Mouse (Mus musculus) kidney, embryonic 14.5 days (tissue): Measurements from ENCODE around the gene Wdr81. TPM values are rescaled to one million over a fixed set of nuclear protein-coding genes. Genes with fewer than 3 reads are reported as not detected.

Source experiments
- ATAC-seq: fragments of 200-750 bp; cut with Nextera tagmentation; 2 replicates; pipeline ENCODE4 v1.8.0; 2017; ENCODE audit warnings: moderate number of reproducible peaks, mild to moderate bottlenecking, moderate TSS enrichment, moderate library complexity; ENCODE audit not compliant: low FRiP score, low TSS enrichment
- H3K27ac ChIP-seq: fragments of 300-500 bp; sonication (generic); 2 replicates; pipeline ENCODE4 v1.5.1; 2014; ENCODE audit warnings: low read depth, mild to moderate bottlenecking, low read length, moderate library complexity, mixed read lengths
- H3K27me3 ChIP-seq: fragments of 300-500 bp; sonication (generic); 2 replicates; pipeline ENCODE4 v1.6.1; 2014; ENCODE audit warnings: mild to moderate bottlenecking, low read length; ENCODE audit not compliant: control insufficient read depth, insufficient read depth
- H3K36me3 ChIP-seq: fragments of 300-500 bp; sonication (generic); 2 replicates; pipeline ENCODE4 v1.6.1; 2014; ENCODE audit warnings: low read length, mixed read lengths; ENCODE audit not compliant: control insufficient read depth, insufficient read depth
- H3K4me1 ChIP-seq: fragments of 300-500 bp; sonication (generic); 2 replicates; pipeline ENCODE4 v1.6.1; 2014; ENCODE audit warnings: low read length, mixed read lengths; ENCODE audit not compliant: control insufficient read depth, insufficient read depth
- H3K4me2 ChIP-seq: fragments of 300-500 bp; sonication (generic); replicated peaks from 2 replicates; pipeline ENCODE4 v1.6.1; 2014; ENCODE audit warnings: low read depth, mild to moderate bottlenecking, low read length
- H3K4me3 ChIP-seq: fragments of 300-500 bp; sonication (generic); 2 replicates; pipeline ENCODE4 v1.5.1; 2014; ENCODE audit warnings: mild to moderate bottlenecking, low read length
- H3K9ac ChIP-seq: fragments of 300-500 bp; sonication (generic); 2 replicates; pipeline ENCODE4 v1.6.1; 2014; ENCODE audit warnings: low read depth, mild to moderate bottlenecking, low read length, moderate library complexity
- H3K9me3 ChIP-seq: fragments of 300-500 bp; sonication (generic); 2 replicates; pipeline ENCODE4 v1.6.1; 2016; ENCODE audit warnings: low read length; ENCODE audit not compliant: control insufficient read depth
- WGBS: fragments of 180-500 bp; shearing (Covaris S2); extraction: QIAGEN DNeasy Blood & Tissue Kit; methylation state at CpG from one replicate; pipeline ENCODE4 v1.1.7; 2014; 5-methylcytosine and 5-hydroxymethylcytosine counted together
- polyA plus RNA-seq: library from polyadenylated mRNA; unstranded; fragments of >200 nt; fragmentation: Nextera tagmentation; extraction: Ambion mirVana; gene quantifications from 2 replicates; pipeline ENCODE4 v1.2.1, GENCODE M21; 2014

The Wdr81 gene
- polyA plus RNA-seq, 1 experiment from 2014 or later: 4.8 TPM

GRCm38 (mm10) chr11:75462865-75463336, 8.4 kb upstream of the Wdr81 start:
- Histone ChIP-seq H3K4me3 (peak overlapping the region; percentile 69), H3K9ac (peak overlapping the region; percentile 61; the same call in 1 of the 2 replicates), H3K4me2 (peak overlapping the region; percentile 97), H3K36me3 (peaks cover 10% of the 10 kb centered on the region; the same call in 1 of the 2 replicates), H3K4me1 (peaks cover 27% of the 10 kb centered on the region), H3K27ac (peak overlapping the region; percentile 67), H3K27me3 (no peaks in the 10 kb centered on the region), H3K9me3 (peaks cover 3% of the 10 kb centered on the region; the same call in 1 of the 2 replicates)
- peak; percentile 37; the same call in 1 of the 2 replicates for ATAC-seq
- WGBS: 3% methylated on average over 9 of the region's 9 CpGs

- Histone ChIP-seq H3K9me3 (peaks cover 3% of the 10 kb centered on the region; the same call in 1 of the 2 replicates), H3K4me3 (peak overlapping the region; percentile 69), H3K9ac (peak overlapping the region; percentile 61), H3K36me3 (peaks cover 10% of the 10 kb centered on the region; the same call in 1 of the 2 replicates), H3K27ac (peak overlapping the region; percentile 67), H3K4me1 (peaks cover 24% of the 10 kb centered on the region), H3K27me3 (no peaks in the 10 kb centered on the region), H3K4me2 (peak overlapping the region; percentile 97)
- ATAC-seq: peak; percentile 8; the same call in 1 of the 2 replicates
- WGBS: 4% methylated on average over 14 of the region's 16 CpGs
Observed at GRCm38 (mm10) chr11:75462253-75462783, 7.8 kb upstream of the Wdr81 start.

- Histone ChIP-seq H3K9me3 (peaks cover 3% of the 10 kb centered on the region; the same call in 1 of the 2 replicates), H3K36me3 (peaks cover 10% of the 10 kb centered on the region; the same call in 1 of the 2 replicates), H3K4me3 (peak overlapping the region; percentile 69), H3K27me3 (no peaks in the 10 kb centered on the region), H3K4me1 (peaks cover 22% of the 10 kb centered on the region), H3K27ac (peak overlapping the region; percentile 67), H3K4me2 (peak overlapping the region; percentile 97), H3K9ac (peak overlapping the region; percentile 61)
- under 1% methylated on average over 29 of the region's 30 CpGs for WGBS
- ATAC-seq: peak; percentile 18
Observed at GRCm38 (mm10) chr11:75461743-75462252, 7.3 kb upstream of the Wdr81 start.

- Histone ChIP-seq H3K27me3 (no peaks in the 10 kb centered on the region), H3K9me3 (no peaks in the 10 kb centered on the region), H3K4me1 (peaks cover 22% of the 10 kb centered on the region), H3K36me3 (peaks cover 10% of the 10 kb centered on the region; the same call in 1 of the 2 replicates), H3K4me2 (peak within 1 kb of the TSS; percentile 97), H3K27ac (peak within 1 kb of the TSS; percentile 98), H3K9ac (peak within 1 kb of the TSS; percentile 65), H3K4me3 (peak within 1 kb of the TSS; percentile 69)
- WGBS: under 1% methylated on average over 46 of the region's 46 CpGs
- ATAC-seq: peak; percentile 93
Observed at GRCm38 (mm10) chr11:75460844-75461742, 6.6 kb upstream of the Wdr81 start, which contains the start of gene Tlcd2. Tlcd2 (plus strand) TSS chr11:75461715.

- ATAC-seq: peak; percentile 48
- Histone ChIP-seq H3K27me3 (no peaks in the 10 kb centered on the region), H3K36me3 (peaks cover 3% of the 10 kb centered on the region; the same call in 1 of the 2 replicates), H3K27ac (peak overlapping the region; percentile 98), H3K4me3 (peak overlapping the region; percentile 69), H3K9me3 (no peaks in the 10 kb centered on the region), H3K4me1 (peaks cover 22% of the 10 kb centered on the region), H3K9ac (peak overlapping the region; percentile 65), H3K4me2 (peak overlapping the region; percentile 89)
- WGBS: 2% methylated on average over 19 of the region's 19 CpGs
Observed at GRCm38 (mm10) chr11:75460103-75460843, 5.8 kb upstream of the Wdr81 start.

GRCm38 (mm10) chr11:75459751-75460102, 5.2 kb upstream of the Wdr81 start:
- Histone ChIP-seq H3K4me2 (peak overlapping the region; percentile 89), H3K4me3 (no peak overlapping the region; the same call in 1 of the 2 replicates), H3K9me3 (no peaks in the 10 kb centered on the region), H3K9ac (peak overlapping the region; percentile 3; the same call in 1 of the 2 replicates), H3K4me1 (peaks cover 24% of the 10 kb centered on the region), H3K27me3 (no peaks in the 10 kb centered on the region), H3K36me3 (no peaks in the 10 kb centered on the region), H3K27ac (peak overlapping the region; percentile 98)
- 24% methylated on average over 5 of the region's 5 CpGs for WGBS
- ATAC-seq: no peak

- Histone ChIP-seq H3K4me2 (no peak overlapping the region), H3K27ac (peak overlapping the region; percentile 98; the same call in 1 of the 2 replicates), H3K9me3 (no peaks in the 10 kb centered on the region), H3K9ac (no peak overlapping the region), H3K36me3 (no peaks in the 10 kb centered on the region), H3K4me1 (peaks cover 25% of the 10 kb centered on the region), H3K27me3 (no peaks in the 10 kb centered on the region), H3K4me3 (no peak overlapping the region)
- 79% methylated on average over 5 of the region's 5 CpGs for WGBS
- no peak for ATAC-seq
Observed at GRCm38 (mm10) chr11:75459141-75459711, 4.7 kb upstream of the Wdr81 start.

- H3K27me3 ChIP-seq: no peaks in the 10 kb centered on the region
- no peaks in the 10 kb centered on the region for H3K9me3 ChIP-seq
- H3K4me1 ChIP-seq: peaks cover 30% of the 10 kb centered on the region
- ATAC-seq: no peak
- no peak overlapping the region for H3K9ac ChIP-seq
- H3K27ac ChIP-seq: no peak overlapping the region
- no peak overlapping the region for H3K4me2 ChIP-seq
- H3K4me3 ChIP-seq: no peak overlapping the region
- no peaks in the 10 kb centered on the region for H3K36me3 ChIP-seq
- WGBS: 88% methylated on average over 8 of the region's 8 CpGs
Observed at GRCm38 (mm10) chr11:75458628-75459041, 4.1 kb upstream of the Wdr81 start.
